12 mouse cellular contexts compared by ENCODE assay signal in genomic region chr9:96962714-96963113, GRCm38 (mm10). TPM values are rescaled to one million over a fixed set of nuclear protein-coding genes. Genes with fewer than 3 reads are reported as not detected.
DNase-seq lines count a peak whose midpoint lies in the region; ATAC-seq lines count a peak whose summit lies in the region.
"Had no signal": no experiment of that assay in that cellular context is flagged by ENCODE, and none has a peak within 500 bp of the region (broad histone marks: within the 10 kb centered on the region; RNA-seq: fewer than 3 reads in every experiment).

No protein-coding gene starts in this region.

- no peak for DNase-seq in forebrain, embryonic 10.5 days (ENCODE audit: extremely low spot score, low spot score)
- DNase-seq in adrenal gland, postnatal 4 days (ENCODE audit: low spot score in 2 of 2) = no peak
- DNase-seq: adrenal gland, postnatal 14 days; gastrocnemius, postnatal 14 days; liver had no signal

- no peak overlapping the region for H3K4me3 ChIP-seq in forebrain, embryonic 10.5 days
- H3K4me3 ChIP-seq in forebrain, embryonic 16.5 days (replicated peaks; ENCODE audit: low read length) = no peak overlapping the region
- no peak overlapping the region for H3K4me3 ChIP-seq in hindbrain, embryonic 12.5 days
- no peak overlapping the region for H3K4me3 ChIP-seq in hindbrain, embryonic 13.5 days
- H3K4me3 ChIP-seq in midbrain, embryonic 12.5 days = no peak overlapping the region
- H3K4me3 ChIP-seq in midbrain, embryonic 15.5 days = no peak overlapping the region
- no peak overlapping the region for H3K4me3 ChIP-seq in neural tube, embryonic 15.5 days (replicated peaks)

- WGBS in forebrain, embryonic 10.5 days = 68% methylated on average over 8 of the region's 8 CpGs
- 67% methylated on average over 8 of the region's 8 CpGs for WGBS in forebrain, embryonic 16.5 days
- WGBS in hindbrain, embryonic 12.5 days = 54% methylated on average over 8 of the region's 8 CpGs
- WGBS in hindbrain, embryonic 13.5 days = 62% methylated on average over 8 of the region's 8 CpGs
- 49% methylated on average over 8 of the region's 8 CpGs for WGBS in midbrain, embryonic 12.5 days
- 44% methylated on average over 8 of the region's 8 CpGs for WGBS in midbrain, embryonic 15.5 days
- 71% methylated on average over 8 of the region's 8 CpGs for WGBS in neural tube, embryonic 15.5 days

- peak overlapping the region; percentile 77 for H3K27ac ChIP-seq in forebrain, embryonic 10.5 days
- H3K27ac ChIP-seq in forebrain, embryonic 16.5 days (ENCODE audit: low read length) = no peak overlapping the region
- H3K27ac ChIP-seq in hindbrain, embryonic 12.5 days = 0 out of 2 replicates have a peak overlapping the region, but pooled peaks have one; percentile 2
- no peak overlapping the region for H3K27ac ChIP-seq in hindbrain, embryonic 13.5 days
- peak overlapping the region; percentile 39; the same call in 1 of the 2 replicates for H3K27ac ChIP-seq in midbrain, embryonic 12.5 days (replicated peaks)
- no peak overlapping the region for H3K27ac ChIP-seq in midbrain, embryonic 15.5 days
- H3K27ac ChIP-seq in neural tube, embryonic 15.5 days (replicated peaks) = 0 out of 2 replicates have a peak overlapping the region, but pooled peaks have one; percentile 9

- H3K4me2 ChIP-seq in forebrain, embryonic 16.5 days (ENCODE audit: low read length) = no peak overlapping the region
- no peak overlapping the region for H3K4me2 ChIP-seq in hindbrain, embryonic 12.5 days (replicated peaks)
- H3K4me2 ChIP-seq in hindbrain, embryonic 13.5 days = no peak overlapping the region
- no peak overlapping the region for H3K4me2 ChIP-seq in midbrain, embryonic 12.5 days (replicated peaks)
- no peak overlapping the region for H3K4me2 ChIP-seq in midbrain, embryonic 15.5 days
- no peak overlapping the region for H3K4me2 ChIP-seq in neural tube, embryonic 15.5 days

- H3K4me1 ChIP-seq in forebrain, embryonic 10.5 days = peaks cover 62% of the 10 kb centered on the region
- peaks cover 6% of the 10 kb centered on the region; the same call in 1 of the 2 replicates for H3K4me1 ChIP-seq in forebrain, embryonic 16.5 days (replicated peaks; ENCODE audit: control insufficient read depth, insufficient read depth, low read length)
- H3K4me1 ChIP-seq in hindbrain, embryonic 12.5 days = peaks cover 46% of the 10 kb centered on the region
- H3K4me1 ChIP-seq in hindbrain, embryonic 13.5 days (replicated peaks) = peaks cover 44% of the 10 kb centered on the region
- peaks cover 48% of the 10 kb centered on the region for H3K4me1 ChIP-seq in midbrain, embryonic 12.5 days
- peaks cover 32% of the 10 kb centered on the region for H3K4me1 ChIP-seq in midbrain, embryonic 15.5 days
- peaks cover 33% of the 10 kb centered on the region for H3K4me1 ChIP-seq in neural tube, embryonic 15.5 days

- H3K27me3 ChIP-seq in forebrain, embryonic 10.5 days (ENCODE audit: poor library complexity, severe bottlenecking) = 0 out of 2 replicates have a peak, but pooled peaks cover 7% of the 10 kb centered on the region
- no peaks in the 10 kb centered on the region for H3K27me3 ChIP-seq in forebrain, embryonic 16.5 days (replicated peaks; ENCODE audit: control insufficient read depth, insufficient read depth, low read length)
- no peaks in the 10 kb centered on the region for H3K27me3 ChIP-seq in hindbrain, embryonic 12.5 days
- H3K27me3 ChIP-seq in hindbrain, embryonic 13.5 days = no peaks in the 10 kb centered on the region
- no peaks in the 10 kb centered on the region for H3K27me3 ChIP-seq in midbrain, embryonic 12.5 days
- no peaks in the 10 kb centered on the region for H3K27me3 ChIP-seq in midbrain, embryonic 15.5 days (replicated peaks)
- no peaks in the 10 kb centered on the region for H3K27me3 ChIP-seq in neural tube, embryonic 15.5 days (replicated peaks)

- H3K9ac ChIP-seq in forebrain, embryonic 16.5 days (replicated peaks; ENCODE audit: low read depth, low read length) = no peak overlapping the region
- no peak overlapping the region for H3K9ac ChIP-seq in hindbrain, embryonic 12.5 days
- no peak overlapping the region for H3K9ac ChIP-seq in hindbrain, embryonic 13.5 days
- H3K9ac ChIP-seq in midbrain, embryonic 12.5 days (replicated peaks) = no peak overlapping the region
- H3K9ac ChIP-seq in midbrain, embryonic 15.5 days = no peak overlapping the region
- H3K9ac ChIP-seq in neural tube, embryonic 15.5 days (replicated peaks) = no peak overlapping the region

- peaks cover 58% of the 10 kb centered on the region for H3K36me3 ChIP-seq in forebrain, embryonic 10.5 days (replicated peaks)
- H3K36me3 ChIP-seq in forebrain, embryonic 16.5 days (ENCODE audit: control insufficient read depth, insufficient read depth) = no peaks in the 10 kb centered on the region
- no peaks in the 10 kb centered on the region for H3K36me3 ChIP-seq in hindbrain, embryonic 12.5 days
- peaks cover 4% of the 10 kb centered on the region; the same call in 1 of the 2 replicates for H3K36me3 ChIP-seq in hindbrain, embryonic 13.5 days
- peaks cover 7% of the 10 kb centered on the region for H3K36me3 ChIP-seq in midbrain, embryonic 12.5 days
- no peaks in the 10 kb centered on the region for H3K36me3 ChIP-seq in midbrain, embryonic 15.5 days (replicated peaks)
- no peaks in the 10 kb centered on the region for H3K36me3 ChIP-seq in neural tube, embryonic 15.5 days

- ATAC-seq in forebrain, embryonic 16.5 days = no peak
- no peak for ATAC-seq in hindbrain, embryonic 12.5 days (ENCODE audit: low FRiP score)
- no peak for ATAC-seq in hindbrain, embryonic 13.5 days (ENCODE audit: low FRiP score)
- no peak for ATAC-seq in midbrain, embryonic 12.5 days (ENCODE audit: low FRiP score, low read depth)
- no peak; the same call in 1 of the 2 replicates for ATAC-seq in midbrain, embryonic 15.5 days (replicated peaks)
- no peak for ATAC-seq in neural tube, embryonic 15.5 days (ENCODE audit: low FRiP score)
- ATAC-seq: inflammation-experienced regulatory T-cells, adult 6 months had no signal

- H3K9me3 ChIP-seq in forebrain, embryonic 10.5 days = peaks cover 8% of the 10 kb centered on the region
- no peaks in the 10 kb centered on the region for H3K9me3 ChIP-seq in forebrain, embryonic 16.5 days (ENCODE audit: control insufficient read depth, low read length)
- 0 out of 2 replicates have a peak, but pooled peaks cover 3% of the 10 kb centered on the region for H3K9me3 ChIP-seq in hindbrain, embryonic 12.5 days (replicated peaks)
- H3K9me3 ChIP-seq in hindbrain, embryonic 13.5 days = no peaks in the 10 kb centered on the region
- peaks cover 5% of the 10 kb centered on the region; the same call in 1 of the 2 replicates for H3K9me3 ChIP-seq in midbrain, embryonic 12.5 days
- H3K9me3 ChIP-seq in midbrain, embryonic 15.5 days = no peaks in the 10 kb centered on the region
- no peaks in the 10 kb centered on the region for H3K9me3 ChIP-seq in neural tube, embryonic 15.5 days (replicated peaks)

RNA-seq across cellular contexts. Expression of gene Spsb4, which starts 55.9 kb away (rescaled TPM):
- polyA plus RNA-seq in forebrain, embryonic 10.5 days (2016; fragmentation: Nextera tagmentation; extraction: Ambion mirVana) = 102 and 109 TPM in 2 replicates
- 20.9 and 23.4 TPM in 2 replicates for polyA plus RNA-seq in forebrain, embryonic 16.5 days (2015; fragmentation: Nextera tagmentation; extraction: Ambion mirVana)
- polyA plus RNA-seq in hindbrain, embryonic 12.5 days (2016; fragmentation: Nextera tagmentation; extraction: Ambion mirVana) = 88.2 and 89.2 TPM in 2 replicates
- 50.3 and 52.3 TPM in 2 replicates for polyA plus RNA-seq in hindbrain, embryonic 13.5 days (2015; fragmentation: Nextera tagmentation; extraction: Ambion mirVana)
- polyA plus RNA-seq in midbrain, embryonic 12.5 days (2016; fragmentation: Nextera tagmentation; extraction: Ambion mirVana) = 122 and 126 TPM in 2 replicates
- polyA plus RNA-seq in midbrain, embryonic 15.5 days (2015; fragmentation: Nextera tagmentation; extraction: Ambion mirVana) = 31.7 and 39.0 TPM in 2 replicates
- polyA plus RNA-seq in neural tube, embryonic 15.5 days (2015; fragmentation: Nextera tagmentation; extraction: Ambion mirVana) = 28.5 and 31.0 TPM in 2 replicates
- total RNA-seq in adrenal gland, postnatal 4 days (2021) = 10 to 100 TPM in 1 of 2 experiments, 1 to 10 TPM in 1; 4.5 to 10.1 TPM

Comparison
In these comparisons a context has a peak if more than half of its experiments do, and no peak if none do; other contexts are left out.
1. H3K27ac ChIP-seq: peak in forebrain, embryonic 10.5 days (single experiment), hindbrain, embryonic 12.5 days (single experiment), midbrain, embryonic 12.5 days (single experiment) and neural tube, embryonic 15.5 days (single experiment); none in forebrain, embryonic 16.5 days (single experiment), hindbrain, embryonic 13.5 days (single experiment) and midbrain, embryonic 15.5 days (single experiment).